Mouse (Mus musculus): Measurements from ENCODE around the gene Scgb1a1. TPM values are rescaled to one million over a fixed set of nuclear protein-coding genes. Genes with fewer than 3 reads are reported as not detected.
A peak's percentile ranks its signal among the peaks of the same experiment; 100 is the strongest.
"Not testable (repeated sequence)": the region's sequence is repeated elsewhere in the genome, so short reads cannot be mapped to it uniquely, and the experiment has no call there.

Gene Scgb1a1
- total and polyA plus RNA-seq, 2 experiments from 2014 or later: not detected

- no peak for TF ChIP-seq CTCF (IDR thresholded peaks at IDR 0.05; ENCODE audit: low read depth)
- DNase-seq (no peak), ATAC-seq (no peak)
- H3K27ac ChIP-seq (ENCODE audit: low read depth, low read length): no peak overlapping the region
- H3K36me3 ChIP-seq (ENCODE audit: insufficient read depth): no peaks in the 10 kb centered on the region
- no peaks in the 10 kb centered on the region for H3K27me3 ChIP-seq (ENCODE audit: insufficient read depth, low read length)
- no peak overlapping the region for H3K9ac ChIP-seq
- 83% methylated on average over 8 of the region's 8 CpGs for WGBS
- H3K9me3 ChIP-seq (ENCODE audit: low read length): no peaks in the 10 kb centered on the region
- H3K4me2 ChIP-seq (ENCODE audit: low read depth): no peak overlapping the region
- no peak overlapping the region for H3K4me3 ChIP-seq (ENCODE audit: low read depth, low read length)
- H3K4me1 ChIP-seq (ENCODE audit: insufficient read depth): no peaks in the 10 kb centered on the region
These were observed 12.0 kb upstream of the Scgb1a1 start for GRCm38 (mm10) chr19:9099751-9100150.

GRCm38 (mm10) chr19:9097441-9097840, 9.7 kb upstream of the Scgb1a1 start:
- no peaks in the 10 kb centered on the region for H3K9me3 ChIP-seq (ENCODE audit: low read length)
- H3K4me2 ChIP-seq (ENCODE audit: low read depth): no peak overlapping the region
- H3K27ac ChIP-seq (ENCODE audit: low read depth, low read length): no peak overlapping the region
- no peaks in the 10 kb centered on the region for H3K27me3 ChIP-seq (ENCODE audit: insufficient read depth, low read length)
- H3K4me3 ChIP-seq (ENCODE audit: low read depth, low read length): no peak overlapping the region
- ATAC-seq: no peak
- 45% methylated on average over 13 of the region's 13 CpGs for WGBS
- no peaks in the 10 kb centered on the region for H3K4me1 ChIP-seq (ENCODE audit: insufficient read depth)
- no peak overlapping the region for H3K9ac ChIP-seq
- H3K36me3 ChIP-seq (ENCODE audit: insufficient read depth): no peaks in the 10 kb centered on the region
- TF ChIP-seq CTCF (IDR thresholded peaks at IDR 0.05; ENCODE audit: low read depth): no peak
- no peak for DNase-seq

- no peaks in the 10 kb centered on the region for H3K27me3 ChIP-seq (ENCODE audit: insufficient read depth, low read length)
- H3K27ac ChIP-seq (ENCODE audit: low read depth, low read length): no peak overlapping the region
- WGBS: 67% methylated on average over 5 of the region's 5 CpGs
- no peak overlapping the region for H3K9ac ChIP-seq
- H3K4me1 ChIP-seq (ENCODE audit: insufficient read depth): no peaks in the 10 kb centered on the region
- no peak overlapping the region for H3K4me2 ChIP-seq (ENCODE audit: low read depth)
- no peaks in the 10 kb centered on the region for H3K9me3 ChIP-seq (ENCODE audit: low read length)
- DNase-seq (no peak), ATAC-seq (no peak)
- no peak overlapping the region for H3K4me3 ChIP-seq (ENCODE audit: low read depth, low read length)
- no peaks in the 10 kb centered on the region for H3K36me3 ChIP-seq (ENCODE audit: insufficient read depth)
- no peak for TF ChIP-seq CTCF (IDR thresholded peaks at IDR 0.05; ENCODE audit: low read depth)
These were observed 7.4 kb upstream of the Scgb1a1 start for GRCm38 (mm10) chr19:9095111-9095510.

- H3K9ac ChIP-seq: no peak overlapping the region
- H3K27ac ChIP-seq (ENCODE audit: low read depth, low read length): no peak overlapping the region
- 55% methylated on average over 2 of the region's 2 CpGs for WGBS
- no peaks in the 10 kb centered on the region for H3K27me3 ChIP-seq (ENCODE audit: insufficient read depth, low read length)
- DNase-seq: no peak
- no peak for TF ChIP-seq CTCF (IDR thresholded peaks at IDR 0.05; ENCODE audit: low read depth)
- no peaks in the 10 kb centered on the region for H3K4me1 ChIP-seq (ENCODE audit: insufficient read depth)
- no peak overlapping the region for H3K4me2 ChIP-seq (ENCODE audit: low read depth)
- H3K9me3 ChIP-seq (ENCODE audit: low read length): no peaks in the 10 kb centered on the region
- no peak for ATAC-seq
- H3K36me3 ChIP-seq (ENCODE audit: insufficient read depth): no peaks in the 10 kb centered on the region
- H3K4me3 ChIP-seq (ENCODE audit: low read depth, low read length): no peak overlapping the region
These were observed 3.0 kb upstream of the Scgb1a1 start for GRCm38 (mm10) chr19:9090709-9091108.

GRCm38 (mm10) chr19:9090191-9090590, 2.4 kb upstream of the Scgb1a1 start:
- no peak for ATAC-seq
- WGBS: 77% methylated on average over 4 of the region's 4 CpGs
- no peaks in the 10 kb centered on the region for H3K9me3 ChIP-seq (ENCODE audit: low read length)
- H3K4me3 ChIP-seq (ENCODE audit: low read depth, low read length): no peak overlapping the region
- no peak for TF ChIP-seq CTCF (IDR thresholded peaks at IDR 0.05; ENCODE audit: low read depth)
- no peak overlapping the region for H3K4me2 ChIP-seq (ENCODE audit: low read depth)
- DNase-seq: no peak
- no peak overlapping the region for H3K9ac ChIP-seq
- no peak overlapping the region for H3K27ac ChIP-seq (ENCODE audit: low read depth, low read length)
- no peaks in the 10 kb centered on the region for H3K4me1 ChIP-seq (ENCODE audit: insufficient read depth)
- H3K27me3 ChIP-seq (ENCODE audit: insufficient read depth, low read length): no peaks in the 10 kb centered on the region
- no peaks in the 10 kb centered on the region for H3K36me3 ChIP-seq (ENCODE audit: insufficient read depth)

- WGBS: 89% methylated on average over 2 of the region's 2 CpGs
These were observed 3.9 kb downstream of the Scgb1a1 start for GRCm38 (mm10) chr19:9083892-9084291.

GRCm38 (mm10) chr19:9083010-9083355, 4.8 kb downstream of the Scgb1a1 start:
- TF ChIP-seq CTCF (IDR thresholded peaks at IDR 0.05; ENCODE audit: low read depth): no peak
- Histone ChIP-seq H3K4me1 (ENCODE audit: insufficient read depth) (no peaks in the 10 kb centered on the region), H3K36me3 (ENCODE audit: insufficient read depth) (no peaks in the 10 kb centered on the region), H3K27ac (ENCODE audit: low read depth, low read length) (no peak overlapping the region), H3K9ac (no peak overlapping the region), H3K9me3 (ENCODE audit: low read length) (no peaks in the 10 kb centered on the region), H3K27me3 (ENCODE audit: insufficient read depth, low read length) (no peaks in the 10 kb centered on the region), H3K4me3 (ENCODE audit: low read depth, low read length) (no peak overlapping the region), H3K4me2 (ENCODE audit: low read depth) (peak overlapping the region; percentile 31; the same call in 1 of the 2 replicates)
- ATAC-seq: peak; percentile 34
- WGBS: 86% methylated on average over 2 of the region's 2 CpGs
- no peak for DNase-seq

More at GRCm38 (mm10) chr19:9083892-9084291, 3.9 kb downstream of the Scgb1a1 start:
- not testable (repeated sequence) for H3K27ac ChIP-seq (ENCODE audit: low read depth, low read length); H3K36me3 ChIP-seq (ENCODE audit: insufficient read depth); ATAC-seq; DNase-seq; H3K9ac ChIP-seq; H3K4me1 ChIP-seq (ENCODE audit: insufficient read depth); H3K27me3 ChIP-seq (ENCODE audit: insufficient read depth, low read length); H3K4me2 ChIP-seq (ENCODE audit: low read depth); H3K4me3 ChIP-seq (ENCODE audit: low read depth, low read length); H3K9me3 ChIP-seq (ENCODE audit: low read length)
